Mouse (Mus musculus) midbrain, embryonic 10.5 days (tissue): Measurements from ENCODE around the gene Vars. TPM values are rescaled to one million over a fixed set of nuclear protein-coding genes. Genes with fewer than 3 reads are reported as not detected.

Source experiments
- DNase-seq: peaks from one replicate; pipeline ENCODE4 v3.0.0-alpha.2; 2017; ENCODE audit warnings: low spot score
- H3K27ac ChIP-seq: fragments of 300-500 bp; sonication (generic); replicated peaks from 2 replicates; pipeline ENCODE4 v1.5.1; 2016; ENCODE audit warnings: mild to moderate bottlenecking
- H3K27me3 ChIP-seq: fragments of 300-500 bp; sonication (generic); 2 replicates; pipeline ENCODE4 v1.6.1; 2016; ENCODE audit warnings: low read depth, mild to moderate bottlenecking; ENCODE audit not compliant: poor library complexity, severe bottlenecking
- H3K36me3 ChIP-seq: fragments of 300-500 bp; sonication (generic); 2 replicates; pipeline ENCODE4 v1.6.1; 2016; ENCODE audit warnings: mild to moderate bottlenecking, moderate library complexity
- H3K4me1 ChIP-seq: fragments of 300-500 bp; sonication (generic); 2 replicates; pipeline ENCODE4 v1.6.1; 2016
- H3K4me3 ChIP-seq: fragments of 300-500 bp; sonication (generic); 2 replicates; pipeline ENCODE4 v1.5.1; 2016; ENCODE audit warnings: mild to moderate bottlenecking, moderate library complexity
- H3K9me3 ChIP-seq: fragments of 300-500 bp; sonication (generic); replicated peaks from 2 replicates; pipeline ENCODE4 v1.6.1; 2016; ENCODE audit warnings: mild to moderate bottlenecking
- WGBS: fragments of 180-500 bp; shearing (Covaris S2); methylation state at CpG from one replicate; pipeline ENCODE4 v1.1.7; 2016; 5-methylcytosine and 5-hydroxymethylcytosine counted together
- polyA plus RNA-seq: library from polyadenylated mRNA; unstranded; fragments of >200 nt; fragmentation: Nextera tagmentation; extraction: Ambion mirVana; gene quantifications from 2 replicates; pipeline ENCODE4 v1.2.1, GENCODE M21; 2016

Vars gene
- polyA plus RNA-seq, 1 experiment from 2014 or later, result 210 TPM

DNA sequence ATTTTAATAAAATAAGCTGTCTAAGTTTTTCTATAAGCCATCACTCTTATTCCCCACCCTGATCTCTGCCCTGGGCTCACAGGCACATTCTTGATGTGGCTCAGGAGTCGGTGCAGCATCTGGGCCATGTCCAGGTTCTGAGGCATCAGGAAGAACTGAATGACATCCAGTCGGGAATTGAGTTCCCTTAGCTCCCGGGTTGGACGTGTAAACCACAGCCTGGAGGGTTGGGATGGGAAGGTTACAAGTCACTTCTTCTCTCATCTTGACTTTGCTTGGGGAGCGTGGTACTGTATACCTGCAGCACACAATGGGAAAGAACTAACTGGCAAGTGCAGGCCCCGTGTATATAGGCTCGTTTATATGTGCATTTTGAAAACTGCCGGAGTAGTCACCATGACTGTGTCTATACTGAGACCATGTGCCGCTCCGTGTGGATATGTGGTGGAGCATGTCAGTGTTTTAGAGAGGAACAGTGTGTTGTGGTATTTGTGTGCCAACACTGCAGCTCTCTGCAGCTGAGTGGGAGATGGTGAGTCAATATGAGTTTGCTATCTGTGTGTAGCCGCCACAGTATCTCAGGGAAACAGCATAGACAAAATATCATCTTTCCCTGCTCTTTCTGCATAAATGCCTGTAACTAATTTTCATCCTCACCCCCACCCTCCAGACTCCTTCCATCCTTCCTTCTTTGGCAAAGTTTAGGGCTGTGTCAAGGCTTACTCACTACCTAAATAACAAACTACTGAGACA lies 38.5 kb downstream of the Vars start:
- no peak for DNase-seq
- Histone ChIP-seq H3K4me1 (peaks cover 7% of the 10 kb centered on the region; the same call in 1 of the 2 replicates), H3K27ac (no peak overlapping the region), H3K27me3 (no peaks in the 10 kb centered on the region), H3K9me3 (no peaks in the 10 kb centered on the region), H3K36me3 (no peaks in the 10 kb centered on the region), H3K4me3 (no peak overlapping the region)
- WGBS, result 91% methylated on average over 11 of the region's 11 CpGs

DNA sequence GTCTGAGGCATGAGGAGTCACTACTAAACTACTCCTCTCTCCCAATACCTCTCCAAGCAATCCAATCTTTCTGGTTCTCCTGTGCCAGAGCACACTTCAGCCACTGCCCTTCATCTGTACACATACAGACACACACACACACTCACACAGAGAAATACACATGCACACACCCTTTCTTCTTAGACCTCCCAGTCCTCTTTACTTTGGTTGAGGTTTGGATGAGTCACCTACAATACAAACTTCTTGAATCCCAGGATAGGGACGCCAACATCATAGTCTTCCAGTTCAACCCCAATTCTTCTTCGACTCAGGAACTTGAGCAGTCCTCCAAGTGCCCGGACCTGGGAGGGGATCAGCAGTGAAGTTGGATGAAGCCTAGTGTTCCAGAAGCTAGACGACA lies 43.0 kb downstream of the Vars start:
- H3K9me3 ChIP-seq, result no peaks in the 10 kb centered on the region
- 0 out of 2 replicates have a peak, but pooled peaks cover 4% of the 10 kb centered on the region for H3K27me3 ChIP-seq
- H3K4me3 ChIP-seq, result no peak overlapping the region
- H3K36me3 ChIP-seq, result no peaks in the 10 kb centered on the region
- no peak overlapping the region for H3K27ac ChIP-seq
- H3K4me1 ChIP-seq, result peaks cover 52% of the 10 kb centered on the region
- 91% methylated on average over 4 of the region's 4 CpGs for WGBS
- no peak for DNase-seq

DNA sequence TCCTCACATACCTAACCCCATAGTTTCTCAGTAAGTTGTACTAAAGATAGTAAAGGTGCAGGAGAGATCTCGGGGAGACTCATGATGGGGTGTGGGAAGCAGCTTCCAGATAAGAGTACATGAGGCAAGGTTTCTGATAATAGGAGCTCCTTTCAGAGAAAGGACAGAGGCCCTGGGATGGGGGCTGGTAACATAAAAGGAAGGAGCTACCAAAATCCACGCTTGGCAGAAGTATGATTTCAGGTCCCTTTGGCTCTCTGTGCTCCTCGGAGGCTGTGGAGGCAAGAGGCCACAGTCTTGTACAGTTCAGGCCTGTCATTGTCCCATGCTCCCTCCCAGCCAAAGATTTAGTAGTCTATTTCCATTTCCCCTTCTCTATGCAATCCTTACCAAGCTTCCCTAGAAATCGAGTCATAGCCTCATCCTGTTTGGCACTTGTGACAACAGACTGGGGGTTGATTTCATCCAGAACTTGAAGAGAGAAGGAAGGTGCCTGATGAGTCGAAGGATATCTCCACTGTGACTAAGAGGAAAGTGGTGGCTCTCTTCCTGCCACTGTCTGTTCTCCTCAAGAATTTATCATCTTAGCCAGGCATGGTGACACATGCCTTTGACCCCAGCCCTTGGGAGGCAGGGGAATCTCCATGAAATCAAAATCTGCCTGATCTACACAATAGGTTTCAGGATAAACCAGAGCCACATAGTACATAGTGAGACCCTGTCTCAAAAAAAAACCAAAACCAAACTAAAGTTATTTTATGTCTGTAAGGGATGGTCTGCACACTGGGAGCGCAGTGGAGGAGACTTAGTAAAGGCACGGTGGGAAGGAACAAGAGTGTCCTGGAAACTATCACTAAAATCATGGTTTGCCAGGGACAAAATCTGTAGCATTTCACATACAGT lies 44.4 kb downstream of the Vars start:
- Histone ChIP-seq H3K27me3 (0 out of 2 replicates have a peak, but pooled peaks cover 4% of the 10 kb centered on the region), H3K4me1 (peaks cover 66% of the 10 kb centered on the region), H3K4me3 (peak overlapping the region; percentile 72), H3K9me3 (no peaks in the 10 kb centered on the region), H3K27ac (peak overlapping the region; percentile 97), H3K36me3 (no peaks in the 10 kb centered on the region)
- no peak for DNase-seq
- 90% methylated on average over 7 of the region's 7 CpGs for WGBS

DNA sequence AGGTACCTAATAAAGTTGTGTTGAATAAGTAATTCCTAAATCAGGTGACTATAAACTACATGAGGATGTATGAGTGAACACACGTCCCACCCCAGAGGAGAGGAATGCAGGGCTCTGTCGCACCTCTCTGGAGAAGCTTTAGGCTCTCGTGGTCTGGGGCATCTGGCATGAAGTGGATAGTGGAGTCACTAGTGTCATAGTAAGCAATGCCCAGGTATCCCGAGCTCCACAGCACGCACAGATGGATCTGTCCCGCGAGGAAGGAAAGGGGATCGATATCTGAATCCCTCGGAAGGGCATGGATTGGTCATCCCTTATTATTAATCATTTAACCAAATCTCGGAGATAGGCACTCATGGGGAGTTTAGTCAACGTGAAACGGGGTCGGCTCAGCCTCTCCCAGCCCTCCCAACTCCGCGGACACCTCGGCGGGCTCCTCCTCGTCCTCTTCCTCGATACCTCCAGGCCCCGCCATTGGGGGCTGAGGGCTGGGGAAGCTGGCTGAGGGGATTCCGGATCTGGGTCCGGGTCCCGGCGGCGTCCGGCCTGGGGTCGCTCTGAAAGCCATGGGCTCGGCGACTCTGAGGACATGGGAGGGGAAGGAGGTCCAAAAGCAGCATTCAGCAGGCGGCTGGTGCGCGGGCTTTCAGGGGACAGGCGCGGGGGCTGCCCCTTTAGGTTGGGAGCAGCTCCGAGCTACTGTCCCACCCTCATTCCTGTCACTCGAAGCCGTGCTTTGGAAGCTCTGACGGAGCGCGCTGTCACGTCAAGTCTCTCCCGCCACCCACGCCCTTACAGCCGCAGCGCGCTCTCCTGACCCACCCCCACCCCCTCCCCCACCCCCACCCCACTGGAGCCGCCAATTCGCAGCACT lies 45.3 kb downstream of the Vars start:
- Histone ChIP-seq H3K9me3 (no peaks in the 10 kb centered on the region), H3K4me1 (peaks cover 75% of the 10 kb centered on the region), H3K27ac (peak overlapping the region; percentile 97), H3K36me3 (no peaks in the 10 kb centered on the region), H3K4me3 (peak overlapping the region; percentile 72), H3K27me3 (0 out of 2 replicates have a peak, but pooled peaks cover 4% of the 10 kb centered on the region)
- 5% methylated on average over 48 of the region's 48 CpGs for WGBS
- DNase-seq, result no peak

DNA sequence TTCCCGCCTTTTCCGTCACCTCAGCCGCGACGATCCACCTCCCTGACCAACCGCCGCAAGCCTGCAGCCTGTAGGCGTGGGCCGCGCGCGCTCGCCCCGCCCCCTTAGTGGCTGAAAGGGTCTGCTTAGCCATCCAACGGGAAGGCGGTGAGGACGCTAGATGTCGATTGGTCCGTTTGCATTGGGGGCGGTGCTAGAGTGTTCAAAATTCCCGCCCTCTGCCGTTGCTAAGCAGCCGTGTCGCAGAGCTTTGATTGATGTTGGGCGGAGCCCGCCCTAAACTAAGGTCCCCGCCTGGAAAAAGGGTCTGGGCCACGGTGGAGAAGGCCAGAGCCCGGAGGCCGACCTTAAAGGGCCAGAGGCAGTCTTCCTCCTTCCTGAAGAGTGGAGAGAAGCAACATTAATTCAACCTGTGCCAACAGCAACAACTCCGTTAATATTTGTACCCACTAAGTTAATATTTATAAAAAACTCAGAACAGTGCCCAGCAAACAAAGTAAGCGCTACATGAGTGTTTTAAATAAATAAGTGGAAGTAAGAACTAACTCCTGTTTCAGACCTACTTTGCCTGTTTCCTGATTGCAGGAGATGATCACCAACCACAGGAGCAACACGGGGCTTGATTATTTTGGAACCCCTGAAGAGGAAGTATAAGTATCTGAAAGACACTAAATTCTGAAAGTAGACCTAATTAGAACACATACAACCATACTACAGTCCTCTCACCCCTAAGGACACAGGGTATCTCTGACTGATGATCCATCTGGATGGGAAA lies 46.1 kb downstream of the Vars start, which contains the start of gene Msh5:
TSS of gene Msh5 (minus strand) at position 65 of the 775 bp plus-strand sequence.
- peak; percentile 100 for DNase-seq
- 2% methylated on average over 33 of the region's 33 CpGs for WGBS
- Histone ChIP-seq H3K4me3 (peak within 1 kb of the TSS; percentile 72), H3K4me1 (peaks cover 83% of the 10 kb centered on the region), H3K9me3 (no peaks in the 10 kb centered on the region), H3K27ac (peak within 1 kb of the TSS; percentile 97), H3K27me3 (0 out of 2 replicates have a peak, but pooled peaks cover 4% of the 10 kb centered on the region), H3K36me3 (no peaks in the 10 kb centered on the region)

DNA sequence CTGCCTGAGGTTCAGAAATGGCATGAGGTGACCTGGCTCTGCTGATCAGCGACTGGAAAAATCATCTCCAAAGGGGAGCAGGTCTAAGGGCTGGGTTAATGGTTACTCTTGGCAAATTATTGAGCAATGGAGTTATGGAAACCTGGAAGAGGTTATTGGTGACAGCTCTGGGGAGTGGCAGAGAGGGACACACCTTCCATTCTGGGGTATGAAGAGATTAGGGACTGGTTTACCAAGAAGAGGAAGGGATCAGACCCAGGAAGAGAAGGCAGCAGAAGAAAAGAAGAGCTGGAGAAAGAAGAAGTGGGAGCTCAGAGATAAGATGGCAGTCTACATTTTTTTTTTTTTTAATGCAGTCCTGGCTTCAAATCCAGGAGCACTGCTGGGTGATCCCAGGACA lies 46.9 kb downstream of the Vars start:
- Histone ChIP-seq H3K36me3 (peaks cover 5% of the 10 kb centered on the region), H3K9me3 (no peaks in the 10 kb centered on the region), H3K27me3 (0 out of 2 replicates have a peak, but pooled peaks cover 4% of the 10 kb centered on the region), H3K27ac (peak overlapping the region; percentile 97), H3K4me1 (peaks cover 91% of the 10 kb centered on the region), H3K4me3 (0 out of 2 replicates have a peak overlapping the region, but pooled peaks have one; percentile 21)
- WGBS, result 63% methylated on average over 1 of the region's 1 CpGs
- no peak for DNase-seq

DNA sequence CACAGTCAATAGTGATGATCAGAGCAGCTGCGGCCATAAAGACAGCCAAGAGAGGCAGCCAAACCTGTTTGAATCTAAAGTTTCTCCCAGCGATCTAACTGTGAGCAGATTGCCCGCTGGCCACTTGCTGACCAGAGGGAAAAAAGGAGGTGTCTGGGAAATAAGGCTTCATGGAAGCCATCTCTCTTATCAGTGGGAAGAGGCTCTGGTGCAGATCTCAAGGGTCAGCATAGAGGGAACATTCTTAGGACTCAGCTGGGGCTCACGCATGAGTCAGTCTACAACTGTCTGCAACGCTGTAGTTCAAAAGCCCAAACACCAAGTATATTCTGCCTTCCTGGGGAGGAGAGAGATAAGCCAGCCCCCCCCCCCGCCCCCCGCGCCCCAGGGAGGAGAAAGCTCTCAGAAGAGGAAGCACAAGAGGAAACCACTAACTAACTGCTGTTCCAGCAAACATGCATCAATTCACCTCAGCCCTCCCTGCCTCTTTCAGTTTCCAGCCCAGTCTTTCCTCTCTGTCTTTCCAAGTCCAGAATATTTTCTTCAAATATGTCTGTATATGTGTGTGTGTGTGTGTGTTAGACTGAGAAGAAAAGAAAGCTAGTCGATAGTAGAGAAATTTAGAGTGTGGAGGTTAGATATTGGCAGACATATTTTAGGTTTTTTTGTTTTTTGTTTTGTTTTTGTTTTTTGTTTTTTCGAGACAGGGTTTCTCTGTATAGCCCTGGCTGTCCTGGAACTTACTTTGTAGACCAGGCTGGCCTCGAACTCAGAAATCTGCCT lies 47.6 kb downstream of the Vars start:
- DNase-seq, result no peak
- 38% methylated on average over 11 of the region's 11 CpGs for WGBS
- Histone ChIP-seq H3K27me3 (0 out of 2 replicates have a peak, but pooled peaks cover 4% of the 10 kb centered on the region), H3K36me3 (peaks cover 12% of the 10 kb centered on the region), H3K4me3 (peak overlapping the region; percentile 21; the same call in 1 of the 2 replicates), H3K4me1 (peaks cover 95% of the 10 kb centered on the region), H3K27ac (peak overlapping the region; percentile 97), H3K9me3 (no peaks in the 10 kb centered on the region)

DNA sequence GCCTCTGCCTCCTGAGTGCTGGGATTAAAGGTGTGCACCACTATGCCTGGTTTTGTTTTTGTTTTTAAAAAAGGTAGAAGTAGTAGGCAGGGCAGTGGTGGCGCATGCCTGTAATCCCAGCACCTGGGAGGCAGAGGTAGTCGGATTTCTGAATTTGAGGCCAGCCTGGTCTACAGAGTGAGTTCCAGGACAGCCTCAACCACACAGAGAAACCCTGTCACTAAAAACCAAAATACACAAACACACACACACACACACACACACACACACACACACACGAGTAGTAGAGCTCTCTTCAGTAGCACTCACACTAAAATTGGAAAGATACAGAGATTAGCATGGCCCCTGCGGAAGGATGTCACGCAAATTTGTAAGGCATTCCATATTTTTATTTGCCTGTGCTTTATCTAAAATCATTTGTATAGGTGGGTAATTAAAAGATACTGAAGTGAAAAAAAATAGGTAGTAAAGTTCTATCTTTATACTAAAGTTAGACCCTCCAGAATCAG lies 48.2 kb downstream of the Vars start:
- Histone ChIP-seq H3K4me1 (peaks cover 91% of the 10 kb centered on the region), H3K27ac (peak overlapping the region; percentile 97), H3K27me3 (0 out of 2 replicates have a peak, but pooled peaks cover 4% of the 10 kb centered on the region), H3K36me3 (peaks cover 18% of the 10 kb centered on the region), H3K4me3 (peak overlapping the region; percentile 70), H3K9me3 (no peaks in the 10 kb centered on the region; the same call in 1 of the 2 replicates)
- DNase-seq, result no peak
- WGBS, result 63% methylated on average over 5 of the region's 5 CpGs

DNA sequence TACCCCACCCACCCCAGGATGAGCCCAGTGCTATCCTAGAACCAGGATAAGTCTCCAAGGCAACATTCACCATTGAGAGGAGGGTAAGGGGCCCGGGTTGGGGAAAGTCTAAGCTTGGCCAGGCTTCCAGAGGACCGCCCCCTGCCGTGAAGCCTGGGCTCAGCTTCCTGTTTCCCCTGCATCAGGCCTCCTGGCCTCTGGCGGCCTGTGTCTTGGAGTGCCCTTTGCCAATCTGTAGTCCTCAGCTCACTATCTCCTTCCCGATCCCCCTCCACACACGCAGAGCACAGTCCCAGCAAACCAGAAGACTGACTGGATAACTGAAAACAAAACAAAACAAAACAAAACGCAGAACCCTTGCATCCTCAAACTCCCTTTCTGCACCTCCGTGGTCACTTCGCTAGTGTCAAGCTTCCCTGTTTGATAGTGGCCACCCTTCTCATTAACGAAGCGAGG lies 48.8 kb downstream of the Vars start, which contains the start of gene Clic1:
TSS of gene Clic1 (plus strand) at position 406 of the 456 bp plus-strand sequence.
- WGBS, result 2% methylated on average over 11 of the region's 11 CpGs
- H3K27ac ChIP-seq, result peak within 1 kb of the TSS; percentile 97
- 0 out of 2 replicates have a peak, but pooled peaks cover 4% of the 10 kb centered on the region for H3K27me3 ChIP-seq
- peak within 1 kb of the TSS; percentile 70 for H3K4me3 ChIP-seq
- peaks cover 85% of the 10 kb centered on the region for H3K4me1 ChIP-seq
- peak; percentile 87 for DNase-seq
- H3K36me3 ChIP-seq, result peaks cover 24% of the 10 kb centered on the region
- no peaks in the 10 kb centered on the region; the same call in 1 of the 2 replicates for H3K9me3 ChIP-seq

DNA sequence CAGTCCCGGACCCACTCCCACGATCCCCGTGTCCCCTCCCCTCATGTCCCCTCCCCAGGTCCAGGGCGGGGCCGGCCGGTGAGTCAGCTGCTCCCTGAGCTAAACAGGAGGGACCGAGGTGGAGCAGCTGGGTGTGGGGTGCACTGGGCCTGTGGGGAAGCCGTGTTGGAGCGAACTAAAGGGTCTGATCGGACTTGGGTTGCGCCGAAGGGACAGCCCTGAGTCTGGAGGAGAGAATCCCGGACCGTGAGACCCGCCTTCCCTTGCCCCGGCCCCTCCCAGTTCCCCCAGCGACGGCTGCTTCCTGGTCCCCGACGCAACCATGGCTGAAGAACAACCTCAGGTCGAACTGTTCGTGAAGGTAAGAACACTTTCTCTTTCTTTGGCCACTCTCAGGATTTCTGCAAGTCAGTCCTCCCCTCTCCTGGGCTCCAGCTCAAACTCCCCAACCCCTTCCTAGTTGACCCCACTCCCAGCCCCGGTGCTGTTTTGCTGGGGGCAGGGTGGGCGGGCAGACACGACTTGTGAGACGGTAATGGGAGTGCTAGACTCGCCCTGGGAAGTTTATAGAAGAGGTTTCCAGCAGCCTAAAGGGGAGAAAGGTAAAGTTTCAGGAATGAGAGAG lies 49.5 kb downstream of the Vars start:
- 0 out of 2 replicates have a peak, but pooled peaks cover 3% of the 10 kb centered on the region for H3K27me3 ChIP-seq
- H3K36me3 ChIP-seq, result peaks cover 31% of the 10 kb centered on the region
- H3K4me3 ChIP-seq, result peak overlapping the region; percentile 70
- under 1% methylated on average over 27 of the region's 27 CpGs for WGBS
- H3K4me1 ChIP-seq, result peaks cover 78% of the 10 kb centered on the region
- no peaks in the 10 kb centered on the region; the same call in 1 of the 2 replicates for H3K9me3 ChIP-seq
- DNase-seq, result peak; percentile 77
- peak overlapping the region; percentile 97 for H3K27ac ChIP-seq
